Mouse (Mus musculus) brain, embryonic 14.5 days (tissue): ENCODE measurements around the gene Tnik. TPM values are rescaled to one million over a fixed set of nuclear protein-coding genes. Genes with fewer than 3 reads are reported as not detected.

ENCODE experiments used
- DNase-seq: peaks from one replicate; pipeline ENCODE4 v3.0.0-alpha.2; 2011; ENCODE audit warnings: low read depth
- CTCF ChIP-seq: fragments of 200-500 bp; IDR thresholded peaks from 2 replicates; pipeline ENCODE4 v1.5.1; 2012; ENCODE audit warnings: inconsistent platforms, mild to moderate bottlenecking, moderate library complexity, borderline replicate concordance; ENCODE audit not compliant: insufficient read depth, insufficient read length; ENCODE audit errors: extremely low read depth
- POLR2A ChIP-seq: fragments of 200-500 bp; IDR thresholded peaks from 2 replicates; pipeline ENCODE4 v1.6.1; 2012; ENCODE audit warnings: mild to moderate bottlenecking, inconsistent platforms, borderline replicate concordance; ENCODE audit not compliant: poor library complexity, insufficient read depth, insufficient read length, severe bottlenecking; ENCODE audit errors: extremely low read depth
- polyA plus RNA-seq: library from polyadenylated mRNA; depleted of rRNA; stranded (reverse); fragments of >200 nt; gene quantifications from 2 replicates; pipeline ENCODE4 v1.2.3, GENCODE M21; 2012

Gene Tnik
- polyA plus RNA-seq, 1 experiment = 73.8 TPM

- DNase-seq = peak; percentile 25
- TF ChIP-seq POLR2A (no peak), CTCF (no peak)
These were observed 328.3 kb downstream of the Tnik start for GRCm38 (mm10) chr3:28591345-28591744.

GRCm38 (mm10) chr3:28593922-28594321 lies 330.9 kb downstream of the Tnik start:
- DNase-seq = no peak
- TF ChIP-seq CTCF (no peak), POLR2A (no peak)

GRCm38 (mm10) chr3:28599476-28599875 lies 336.5 kb downstream of the Tnik start:
- TF ChIP-seq POLR2A = no peak
- peak; percentile 53 for DNase-seq

GRCm38 (mm10) chr3:28606741-28607140 lies 343.7 kb downstream of the Tnik start:
- TF ChIP-seq CTCF = no peak
- TF ChIP-seq POLR2A = no peak
- no peak for DNase-seq

- TF ChIP-seq CTCF (no peak), POLR2A (no peak)
- DNase-seq = no peak
These were observed 349.3 kb downstream of the Tnik start for GRCm38 (mm10) chr3:28612330-28612729.

- no peak for TF ChIP-seq CTCF
- no peak for TF ChIP-seq POLR2A
- peak; percentile 53 for DNase-seq
These were observed 353.4 kb downstream of the Tnik start for GRCm38 (mm10) chr3:28616386-28616785.

GRCm38 (mm10) chr3:28617008-28617627 lies 354.1 kb downstream of the Tnik start:
- TF ChIP-seq CTCF = no peak
- no peak for TF ChIP-seq POLR2A
- DNase-seq = peak; percentile 83

- TF ChIP-seq CTCF = no peak
- no peak for TF ChIP-seq POLR2A
These were observed 358.8 kb downstream of the Tnik start for GRCm38 (mm10) chr3:28621792-28622191.

GRCm38 (mm10) chr3:28626816-28627215 lies 363.8 kb downstream of the Tnik start:
- no peak for DNase-seq
- TF ChIP-seq CTCF (no peak), POLR2A (no peak)

More at GRCm38 (mm10) chr3:28621792-28622191, 358.8 kb downstream of the Tnik start:
- no peak for DNase-seq

GRCm38 (mm10) chr3:28636778-28637177 lies 373.8 kb downstream of the Tnik start:
- no peak for DNase-seq
- TF ChIP-seq CTCF = no peak
- TF ChIP-seq POLR2A = no peak

- TF ChIP-seq CTCF (no peak), POLR2A (no peak)
- peak; percentile 90 for DNase-seq
These were observed 375.9 kb downstream of the Tnik start for GRCm38 (mm10) chr3:28638957-28639356.

- TF ChIP-seq POLR2A = no peak
- TF ChIP-seq CTCF = no peak
- peak; percentile 21 for DNase-seq
These were observed 380.4 kb downstream of the Tnik start for GRCm38 (mm10) chr3:28643252-28643947.

GRCm38 (mm10) chr3:28652574-28652973 lies 389.6 kb downstream of the Tnik start:
- DNase-seq = no peak
- no peak for TF ChIP-seq CTCF
- no peak for TF ChIP-seq POLR2A

GRCm38 (mm10) chr3:28653043-28653442 lies 390.0 kb downstream of the Tnik start:
- DNase-seq = no peak

More at GRCm38 (mm10) chr3:28653043-28653442, 390.0 kb downstream of the Tnik start:
- TF ChIP-seq CTCF (no peak), POLR2A (no peak)
